Mouse (Mus musculus): ENCODE results near the gene Vcl. TPM values are rescaled to one million over a fixed set of nuclear protein-coding genes. Genes with fewer than 3 reads are reported as not detected.
A peak's percentile ranks its signal among the peaks of the same experiment; 100 is the strongest.

The Vcl gene
- total and polyA plus RNA-seq, 2 experiments, result 9.5 to 12.1 TPM

DNA sequence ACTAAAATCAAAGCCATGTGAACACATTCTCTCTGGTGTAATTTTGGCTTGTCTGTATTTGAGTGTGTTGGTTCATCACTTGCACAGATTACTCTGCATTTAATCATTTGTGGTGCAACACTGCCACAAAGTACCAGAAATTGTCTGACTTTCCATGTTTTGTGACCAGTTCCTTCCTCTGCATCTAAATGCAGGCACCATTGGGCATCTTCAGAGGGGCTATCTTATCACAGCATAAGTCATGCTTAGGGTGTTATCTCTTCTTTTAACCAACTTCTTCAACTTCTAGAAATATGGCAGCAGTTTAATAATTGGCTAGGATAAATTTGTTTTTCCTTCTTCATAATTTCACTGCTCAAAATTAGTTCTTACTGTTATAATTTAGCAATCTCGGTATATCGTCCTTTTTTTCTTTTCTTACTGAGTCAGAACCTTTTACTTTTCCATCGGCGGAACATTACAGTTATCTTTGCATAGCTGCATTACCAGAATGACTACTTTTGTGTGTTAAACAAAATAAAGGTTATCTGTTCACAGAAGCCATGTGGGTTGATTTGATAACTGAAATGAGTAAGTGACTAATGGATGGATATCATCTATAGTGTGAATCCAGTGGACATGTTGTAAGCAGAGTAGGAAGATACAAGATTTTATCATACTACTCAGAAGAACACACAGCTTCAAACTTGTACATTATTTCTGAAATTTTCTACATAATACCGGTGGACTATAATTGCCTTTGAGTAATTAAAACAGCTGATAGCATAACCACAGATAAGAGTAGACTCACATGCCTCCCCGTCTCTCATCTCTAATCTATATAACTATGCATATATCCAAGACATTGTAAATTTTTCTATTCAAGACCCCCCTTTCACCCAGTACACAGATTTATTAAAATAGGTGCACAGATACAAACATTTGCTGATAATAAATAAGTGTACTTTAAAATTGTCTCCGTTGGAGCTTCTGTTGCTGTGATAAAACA, 12.3 kb upstream of the Vcl start:
- TF ChIP-seq CTCF (IDR thresholded peaks at IDR 0.05; ENCODE audit: low read depth, low read length) (no peak), POLR2A (IDR thresholded peaks at IDR 0.05; ENCODE audit: extremely low read depth, insufficient read depth, low read length) (no peak)
- DNase-seq (ENCODE audit: extremely low read depth, low read depth, low spot score), result no peak
- Histone ChIP-seq H3K4me3 (ENCODE audit: insufficient read depth, low read depth, low read length) (no peak overlapping the region), H3K27ac (replicated peaks; ENCODE audit: insufficient read depth, low read depth, low read length) (no peak overlapping the region), H3K79me2 (ENCODE audit: control insufficient read depth, insufficient read depth, low read length) (no peaks in the 10 kb centered on the region), H3K36me3 (ENCODE audit: control insufficient read depth, insufficient read depth, low read length) (no peaks in the 10 kb centered on the region), H3K27me3 (ENCODE audit: control insufficient read depth, insufficient read depth, low read length) (no peaks in the 10 kb centered on the region), H3K9ac (ENCODE audit: low read depth, low read length) (no peak overlapping the region), H3K4me1 (ENCODE audit: control insufficient read depth, insufficient read depth, low read length) (no peaks in the 10 kb centered on the region)
- WGBS, result 86% methylated on average over 7 of the region's 7 CpGs

DNA sequence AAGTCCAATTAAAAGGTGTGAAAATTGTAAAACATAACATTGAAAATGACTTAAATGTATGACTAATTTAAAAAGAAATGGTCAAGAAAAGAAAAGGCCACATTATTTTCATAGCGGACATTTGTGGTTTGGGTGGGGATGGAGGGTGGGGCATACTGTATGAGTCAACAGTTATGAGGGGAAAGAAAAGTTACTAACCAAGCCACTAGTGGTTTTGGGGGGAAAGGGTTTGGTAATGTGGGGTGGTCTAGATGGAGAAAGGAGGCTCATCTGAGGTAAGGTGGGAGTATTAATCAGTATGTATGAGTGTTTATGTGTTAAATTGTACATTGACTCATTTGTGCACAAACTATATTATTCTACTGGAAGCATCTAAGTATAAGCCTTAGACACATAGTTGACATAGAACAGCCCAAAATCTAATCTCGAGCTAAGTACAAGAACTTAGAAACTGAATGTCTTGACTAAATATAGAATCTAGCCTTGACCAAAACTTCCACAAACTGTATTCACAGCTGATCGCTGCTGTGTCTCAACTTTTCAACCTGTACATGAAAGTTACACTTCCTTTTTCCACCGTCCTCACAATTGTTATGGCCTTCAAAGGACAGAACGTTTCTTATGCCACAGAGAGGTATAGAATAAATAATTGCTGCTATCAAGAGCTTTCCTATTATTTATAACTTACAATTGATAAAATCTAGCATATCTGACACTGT, 5.0 kb upstream of the Vcl start:
- Histone ChIP-seq H3K9ac (ENCODE audit: low read depth, low read length) (no peak overlapping the region), H3K27ac (replicated peaks; ENCODE audit: insufficient read depth, low read depth, low read length) (no peak overlapping the region)
- 86% methylated on average over 5 of the region's 5 CpGs for WGBS

DNA sequence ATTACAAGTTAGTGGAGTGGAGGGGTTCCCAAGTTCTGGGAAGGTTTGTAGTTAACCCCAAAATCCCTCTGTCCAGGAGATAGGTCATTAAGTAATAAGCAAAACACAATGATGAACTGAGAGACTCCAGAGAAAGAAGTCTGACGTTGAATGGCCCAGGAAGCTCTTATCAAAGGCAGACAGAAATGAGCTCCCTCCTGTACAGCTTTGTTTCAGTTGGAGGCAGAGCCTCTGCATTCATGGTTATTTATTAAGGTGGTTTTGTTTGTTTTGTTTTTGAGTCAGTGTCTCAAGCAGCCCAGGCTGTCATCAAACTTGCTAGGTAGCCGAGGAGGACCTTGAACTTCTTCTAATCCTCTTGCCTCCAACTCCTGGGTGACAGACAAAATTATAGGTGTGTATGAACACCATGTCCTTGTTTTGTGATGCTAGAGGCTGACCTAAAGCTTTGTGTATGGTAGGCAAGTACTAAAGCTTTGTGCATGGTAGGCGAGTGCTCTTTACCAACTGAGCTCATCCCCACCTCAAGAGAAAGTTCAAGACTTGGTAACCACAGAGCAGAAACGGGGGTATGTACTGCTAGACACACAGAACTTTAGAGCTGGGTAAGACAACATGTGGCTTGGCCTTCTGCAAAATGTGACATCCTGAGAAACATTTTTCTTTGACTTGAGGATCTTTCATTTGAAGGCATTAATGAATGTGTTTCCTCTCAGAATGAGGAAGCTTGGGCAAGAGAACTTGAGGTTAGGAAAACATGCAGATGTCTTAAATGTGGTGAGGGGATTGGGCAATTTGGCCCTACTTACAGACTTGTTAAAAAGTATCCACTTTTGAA, 1.5 kb upstream of the Vcl start:
- no peaks in the 10 kb centered on the region for H3K36me3 ChIP-seq (ENCODE audit: control insufficient read depth, insufficient read depth, low read length)
- 90% methylated on average over 4 of the region's 4 CpGs for WGBS
- DNase-seq (ENCODE audit: extremely low read depth, low read depth, low spot score), result no peak
- H3K9ac ChIP-seq (ENCODE audit: low read depth, low read length), result no peak overlapping the region
- no peak overlapping the region for H3K4me3 ChIP-seq (ENCODE audit: insufficient read depth, low read depth, low read length)
- H3K79me2 ChIP-seq (ENCODE audit: control insufficient read depth, insufficient read depth, low read length), result peaks cover 9% of the 10 kb centered on the region; the same call in 1 of the 2 replicates
- H3K27ac ChIP-seq (replicated peaks; ENCODE audit: insufficient read depth, low read depth, low read length), result no peak overlapping the region
- no peak for TF ChIP-seq POLR2A (IDR thresholded peaks at IDR 0.05; ENCODE audit: extremely low read depth, insufficient read depth, low read length)
- TF ChIP-seq CTCF (IDR thresholded peaks at IDR 0.05; ENCODE audit: low read depth, low read length), result no peak
- H3K27me3 ChIP-seq (ENCODE audit: control insufficient read depth, insufficient read depth, low read length), result no peaks in the 10 kb centered on the region
- peaks cover 15% of the 10 kb centered on the region for H3K4me1 ChIP-seq (ENCODE audit: control insufficient read depth, insufficient read depth, low read length)

More for the DNA sequence above, 5.0 kb upstream of the Vcl start:
- Histone ChIP-seq H3K79me2 (ENCODE audit: control insufficient read depth, insufficient read depth, low read length) (no peaks in the 10 kb centered on the region), H3K36me3 (ENCODE audit: control insufficient read depth, insufficient read depth, low read length) (no peaks in the 10 kb centered on the region), H3K27me3 (ENCODE audit: control insufficient read depth, insufficient read depth, low read length) (no peaks in the 10 kb centered on the region), H3K4me1 (ENCODE audit: control insufficient read depth, insufficient read depth, low read length) (peaks cover 2% of the 10 kb centered on the region; the same call in 1 of the 2 replicates), H3K4me3 (ENCODE audit: insufficient read depth, low read depth, low read length) (no peak overlapping the region)
- no peak for DNase-seq (ENCODE audit: extremely low read depth, low read depth, low spot score)
- TF ChIP-seq CTCF (IDR thresholded peaks at IDR 0.05; ENCODE audit: low read depth, low read length) (no peak), POLR2A (IDR thresholded peaks at IDR 0.05; ENCODE audit: extremely low read depth, insufficient read depth, low read length) (no peak)

DNA sequence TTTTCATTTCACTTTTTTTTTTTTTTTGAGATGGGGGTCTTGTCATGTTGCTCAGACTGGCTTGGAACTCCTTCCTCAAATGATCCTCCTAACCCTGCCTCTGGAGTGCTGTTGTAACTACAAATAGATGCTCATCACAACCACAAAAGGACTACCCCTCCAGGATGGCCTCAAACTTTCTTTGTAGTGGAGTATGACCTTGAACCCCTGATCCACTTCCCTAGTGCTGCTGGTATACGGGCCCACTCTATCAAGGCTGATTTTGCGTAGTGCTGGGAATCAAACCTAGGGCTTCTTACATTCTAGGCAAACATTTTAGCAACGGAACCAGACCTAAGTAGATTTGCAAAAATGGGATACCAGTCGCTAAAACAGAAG, 901 bp upstream of the Vcl start:
- peak overlapping the region; percentile 18; the same call in 1 of the 2 replicates for H3K4me3 ChIP-seq (ENCODE audit: insufficient read depth, low read depth, low read length)
- peaks cover 11% of the 10 kb centered on the region; the same call in 1 of the 2 replicates for H3K79me2 ChIP-seq (ENCODE audit: control insufficient read depth, insufficient read depth, low read length)
- TF ChIP-seq POLR2A (IDR thresholded peaks at IDR 0.05; ENCODE audit: extremely low read depth, insufficient read depth, low read length) (no peak), CTCF (IDR thresholded peaks at IDR 0.05; ENCODE audit: low read depth, low read length) (no peak)
- H3K4me1 ChIP-seq (ENCODE audit: control insufficient read depth, insufficient read depth, low read length), result peaks cover 15% of the 10 kb centered on the region
- WGBS, result 10% methylated on average over 4 of the region's 4 CpGs
- no peaks in the 10 kb centered on the region for H3K36me3 ChIP-seq (ENCODE audit: control insufficient read depth, insufficient read depth, low read length)
- no peak overlapping the region; the same call in 1 of the 2 replicates for H3K9ac ChIP-seq (ENCODE audit: low read depth, low read length)
- no peaks in the 10 kb centered on the region for H3K27me3 ChIP-seq (ENCODE audit: control insufficient read depth, insufficient read depth, low read length)
- H3K27ac ChIP-seq (replicated peaks; ENCODE audit: insufficient read depth, low read depth, low read length), result no peak overlapping the region
- no peak for DNase-seq (ENCODE audit: extremely low read depth, low read depth, low spot score)

DNA sequence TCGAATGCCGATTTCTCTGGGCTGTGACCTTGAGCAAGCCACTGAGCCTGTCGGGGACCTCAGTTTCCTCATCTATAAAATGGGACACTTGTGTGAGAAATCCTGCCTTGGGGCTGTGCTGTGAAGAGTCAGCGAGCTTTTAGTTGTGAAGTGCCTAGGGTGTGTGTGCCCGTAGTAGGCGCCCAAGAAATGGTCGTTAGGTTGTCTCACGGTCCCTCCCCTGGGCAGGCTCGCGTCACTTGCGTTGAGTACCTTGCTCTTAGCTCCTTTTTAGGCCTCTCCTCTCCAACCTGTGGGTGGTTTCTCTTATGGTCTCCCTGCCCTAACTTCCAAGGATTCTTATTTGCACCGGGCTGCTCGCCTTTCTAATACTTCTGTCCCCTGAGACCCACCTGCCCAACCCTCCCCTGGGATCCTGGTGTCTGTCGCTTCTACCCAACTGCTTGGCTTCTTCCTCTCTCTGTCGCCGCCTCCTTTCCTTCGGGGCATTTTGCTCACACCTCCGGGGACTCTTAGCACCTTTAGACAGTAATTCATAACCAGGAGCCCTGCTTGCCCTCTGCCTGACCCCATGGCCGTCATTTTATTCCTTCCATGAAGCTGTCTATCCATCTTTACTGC, 726 bp downstream of the Vcl start:
- Histone ChIP-seq H3K79me2 (ENCODE audit: control insufficient read depth, insufficient read depth, low read length) (peaks cover 19% of the 10 kb centered on the region; the same call in 1 of the 2 replicates), H3K9ac (ENCODE audit: low read depth, low read length) (peak overlapping the region; percentile 91), H3K36me3 (ENCODE audit: control insufficient read depth, insufficient read depth, low read length) (no peaks in the 10 kb centered on the region), H3K4me1 (ENCODE audit: control insufficient read depth, insufficient read depth, low read length) (peaks cover 15% of the 10 kb centered on the region), H3K27ac (replicated peaks; ENCODE audit: insufficient read depth, low read depth, low read length) (peak overlapping the region; percentile 76), H3K27me3 (ENCODE audit: control insufficient read depth, insufficient read depth, low read length) (no peaks in the 10 kb centered on the region), H3K4me3 (ENCODE audit: insufficient read depth, low read depth, low read length) (peak overlapping the region; percentile 83)
- 2% methylated on average over 19 of the region's 19 CpGs for WGBS
- TF ChIP-seq CTCF (IDR thresholded peaks at IDR 0.05; ENCODE audit: low read depth, low read length), result no peak
- peak; percentile 61 for DNase-seq (ENCODE audit: extremely low read depth, low read depth, low spot score)
